11 mouse cellular contexts compared by ENCODE assay signal in the genomic region with DNA sequence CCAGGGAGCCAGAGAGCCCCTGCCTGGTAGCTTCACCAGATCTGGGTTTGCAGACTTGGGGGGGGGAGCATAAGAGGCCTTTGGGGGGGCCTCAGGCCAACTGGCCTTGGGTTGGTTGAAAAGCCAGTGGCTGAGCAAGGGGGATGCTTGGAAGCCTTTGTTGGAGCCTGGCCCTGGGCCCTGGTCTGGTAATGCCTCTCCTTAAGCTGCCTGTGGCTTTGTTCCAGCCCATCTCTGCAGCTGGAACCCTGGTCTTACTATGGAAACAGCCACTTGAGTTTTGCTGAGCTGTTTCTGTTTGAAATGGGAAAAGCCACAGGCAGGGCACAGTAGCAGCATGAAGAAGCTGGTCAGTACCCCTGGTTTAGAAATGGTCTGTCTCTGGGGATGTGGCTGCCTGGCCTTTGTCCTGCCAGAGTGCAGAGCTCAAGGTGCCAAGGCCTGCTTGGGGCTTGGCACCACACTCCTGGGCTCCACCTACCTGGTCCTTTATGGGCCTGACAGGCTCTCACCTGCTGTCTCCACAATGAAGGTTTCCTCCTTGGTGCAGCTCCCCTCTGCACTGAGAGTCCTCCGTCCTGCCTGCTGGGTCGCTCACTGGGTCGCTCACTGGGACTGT. TPM values are rescaled to one million over a fixed set of nuclear protein-coding genes. Genes with fewer than 3 reads are reported as not detected.
DNase-seq lines count a peak whose midpoint lies in the region; ATAC-seq and TF ChIP-seq lines count a peak whose summit lies in the region.
"Had no signal": no experiment of that assay in that cellular context is flagged by ENCODE, and none has a peak within 500 bp of the region (broad histone marks: within the 10 kb centered on the region; RNA-seq: fewer than 3 reads in every experiment).

No protein-coding gene starts in this region.

- no peak for TF ChIP-seq POLR2A in liver, adult 2 months (IDR thresholded peaks at IDR 0.05; ENCODE audit: extremely low read depth, insufficient read depth, low read length)

- peak overlapping the region; percentile 49; the same call in 1 of the 2 replicates for H3K9ac ChIP-seq in embryonic facial prominence, embryonic 13.5 days
- no peak overlapping the region for H3K9ac ChIP-seq in liver, adult 2 months (ENCODE audit: low read depth, low read length)
- no peak overlapping the region for H3K9ac ChIP-seq in liver, embryonic 12.5 days
- peak overlapping the region; percentile 10; the same call in 1 of the 2 replicates for H3K9ac ChIP-seq in intestine, embryonic 15.5 days
- H3K9ac ChIP-seq in stomach, embryonic 15.5 days, result no peak overlapping the region

- no peaks in the 10 kb centered on the region for H3K9me3 ChIP-seq in embryonic facial prominence, embryonic 13.5 days
- H3K9me3 ChIP-seq in embryonic facial prominence, embryonic 10.5 days, result no peaks in the 10 kb centered on the region
- no peaks in the 10 kb centered on the region for H3K9me3 ChIP-seq in liver, embryonic 12.5 days (replicated peaks)
- H3K9me3 ChIP-seq in intestine, embryonic 15.5 days, result no peaks in the 10 kb centered on the region
- H3K9me3 ChIP-seq in stomach, embryonic 15.5 days, result no peaks in the 10 kb centered on the region

- no peaks in the 10 kb centered on the region; the same call in 1 of the 2 replicates for H3K36me3 ChIP-seq in embryonic facial prominence, embryonic 13.5 days
- no peaks in the 10 kb centered on the region for H3K36me3 ChIP-seq in embryonic facial prominence, embryonic 10.5 days (replicated peaks)
- H3K36me3 ChIP-seq in liver, adult 2 months (ENCODE audit: control insufficient read depth, insufficient read depth, low read length), result no peaks in the 10 kb centered on the region
- no peaks in the 10 kb centered on the region for H3K36me3 ChIP-seq in liver, embryonic 12.5 days
- H3K36me3 ChIP-seq in intestine, embryonic 15.5 days, result no peaks in the 10 kb centered on the region
- no peaks in the 10 kb centered on the region for H3K36me3 ChIP-seq in stomach, embryonic 15.5 days

- WGBS in embryonic facial prominence, embryonic 13.5 days, result 83% methylated on average over 3 of the region's 3 CpGs
- WGBS in embryonic facial prominence, embryonic 10.5 days, result 89% methylated on average over 3 of the region's 3 CpGs
- 88% methylated on average over 3 of the region's 3 CpGs for WGBS in liver, adult 2 months
- 59% methylated on average over 3 of the region's 3 CpGs for WGBS in liver, embryonic 12.5 days (ENCODE audit: insufficient replicate concordance)
- WGBS in intestine, embryonic 15.5 days, result 80% methylated on average over 3 of the region's 3 CpGs
- WGBS in stomach, embryonic 15.5 days, result 85% methylated on average over 3 of the region's 3 CpGs

- no peak overlapping the region for H3K4me3 ChIP-seq in embryonic facial prominence, embryonic 13.5 days
- H3K4me3 ChIP-seq in embryonic facial prominence, embryonic 10.5 days, result no peak overlapping the region
- H3K4me3 ChIP-seq in liver, adult 2 months (ENCODE audit: insufficient read depth, low read depth, low read length), result no peak overlapping the region
- no peak overlapping the region for H3K4me3 ChIP-seq in liver, embryonic 12.5 days
- H3K4me3 ChIP-seq in intestine, embryonic 15.5 days (replicated peaks), result no peak overlapping the region
- H3K4me3 ChIP-seq in stomach, embryonic 15.5 days (replicated peaks), result no peak overlapping the region

- H3K4me2 ChIP-seq in embryonic facial prominence, embryonic 13.5 days, result no peak overlapping the region
- no peak overlapping the region for H3K4me2 ChIP-seq in liver, embryonic 12.5 days
- peak overlapping the region; percentile 88 for H3K4me2 ChIP-seq in intestine, embryonic 15.5 days (replicated peaks)
- peak overlapping the region; percentile 16; the same call in 1 of the 2 replicates for H3K4me2 ChIP-seq in stomach, embryonic 15.5 days
- H3K4me2 ChIP-seq: liver, embryonic 11.5 days had no signal

- peaks cover 41% of the 10 kb centered on the region for H3K4me1 ChIP-seq in embryonic facial prominence, embryonic 13.5 days
- H3K4me1 ChIP-seq in embryonic facial prominence, embryonic 10.5 days, result peaks cover 80% of the 10 kb centered on the region
- H3K4me1 ChIP-seq in liver, adult 2 months (ENCODE audit: control insufficient read depth, insufficient read depth, low read length), result peaks cover 50% of the 10 kb centered on the region
- H3K4me1 ChIP-seq in liver, embryonic 12.5 days, result peaks cover 32% of the 10 kb centered on the region
- H3K4me1 ChIP-seq in intestine, embryonic 15.5 days (replicated peaks), result peaks cover 78% of the 10 kb centered on the region
- peaks cover 55% of the 10 kb centered on the region for H3K4me1 ChIP-seq in stomach, embryonic 15.5 days

- H3K27me3 ChIP-seq in embryonic facial prominence, embryonic 13.5 days, result peaks cover 7% of the 10 kb centered on the region; the same call in 1 of the 2 replicates
- H3K27me3 ChIP-seq in embryonic facial prominence, embryonic 10.5 days (replicated peaks; ENCODE audit: low read depth, poor library complexity, severe bottlenecking), result peaks cover 35% of the 10 kb centered on the region
- H3K27me3 ChIP-seq in liver, adult 2 months (ENCODE audit: control insufficient read depth, insufficient read depth, low read length), result no peaks in the 10 kb centered on the region
- peaks cover 43% of the 10 kb centered on the region for H3K27me3 ChIP-seq in liver, embryonic 12.5 days (replicated peaks)
- no peaks in the 10 kb centered on the region for H3K27me3 ChIP-seq in intestine, embryonic 15.5 days (replicated peaks)
- no peaks in the 10 kb centered on the region for H3K27me3 ChIP-seq in stomach, embryonic 15.5 days (replicated peaks)

- peaks cover 35% of the 10 kb centered on the region for H3K79me2 ChIP-seq in liver, adult 2 months (ENCODE audit: control insufficient read depth, insufficient read depth, low read length)

- no peak for ATAC-seq in embryonic facial prominence, embryonic 13.5 days (ENCODE audit: insufficient number of reproducible peaks, insufficient read depth, low FRiP score, low TSS enrichment, low read depth)
- ATAC-seq in liver, embryonic 12.5 days, result no peak
- ATAC-seq in intestine, embryonic 15.5 days, result no peak
- no peak for ATAC-seq in stomach, embryonic 15.5 days (ENCODE audit: insufficient read depth, low FRiP score, low read depth)
- no peak for ATAC-seq in activated CD4-positive, CD25-positive, alpha-beta regulatory T cell, adult 4 months
- ATAC-seq: Patski had no signal

- no peak for DNase-seq in embryonic facial prominence, embryonic 10.5 days (ENCODE audit: low spot score)
- DNase-seq in liver, adult 2 months (ENCODE audit: extremely low read depth, low read depth, low spot score), result peak; percentile 76
- no peak for DNase-seq in embryo, embryonic 10.5 days (ENCODE audit: low spot score)
- DNase-seq: cerebellum, postnatal 36 days had no signal

- no peak for TF ChIP-seq CTCF in liver, adult 2 months (IDR thresholded peaks at IDR 0.05; ENCODE audit: low read depth, low read length)

- peak overlapping the region; percentile 51; the same call in 1 of the 2 replicates for H3K27ac ChIP-seq in embryonic facial prominence, embryonic 13.5 days
- no peak overlapping the region; the same call in 1 of the 2 replicates for H3K27ac ChIP-seq in embryonic facial prominence, embryonic 10.5 days (replicated peaks)
- peak overlapping the region; percentile 57 for H3K27ac ChIP-seq in liver, adult 2 months (replicated peaks; ENCODE audit: insufficient read depth, low read depth, low read length)
- no peak overlapping the region for H3K27ac ChIP-seq in liver, embryonic 12.5 days
- H3K27ac ChIP-seq in intestine, embryonic 15.5 days, result peak overlapping the region; percentile 68
- H3K27ac ChIP-seq in stomach, embryonic 15.5 days, result 0 out of 2 replicates have a peak overlapping the region, but pooled peaks have one; percentile 16

RNA-seq across cellular contexts. Expression of a gene that starts 3.5 kb away (rescaled TPM):
- 21.9 and 25.1 TPM in 2 replicates for polyA plus RNA-seq in embryonic facial prominence, embryonic 13.5 days (2015; fragmentation: Nextera tagmentation; extraction: Ambion mirVana)
- 16.9 and 18.9 TPM in 2 replicates for polyA plus RNA-seq in embryonic facial prominence, embryonic 10.5 days (2016; fragmentation: Nextera tagmentation; extraction: Ambion mirVana)
- total RNA-seq in liver, adult 2 months (2014; rRNA removed), result 9.1 and 12.6 TPM in 2 replicates
- 51.1 and 66.9 TPM in 2 replicates for polyA plus RNA-seq in liver, adult 2 months (2012; rRNA removed)
- polyA plus RNA-seq in liver, embryonic 12.5 days (2016; fragmentation: Nextera tagmentation; extraction: Ambion mirVana), result 5.6 and 6.1 TPM in 2 replicates
- 52.0 and 55.3 TPM in 2 replicates for polyA plus RNA-seq in intestine, embryonic 15.5 days (2015; fragmentation: Nextera tagmentation; extraction: Ambion mirVana)
- polyA plus RNA-seq in stomach, embryonic 15.5 days (2015; fragmentation: Nextera tagmentation; extraction: Ambion mirVana), result 31.8 and 36.6 TPM in 2 replicates
- polyA plus RNA-seq in activated CD4-positive, CD25-positive, alpha-beta regulatory T cell, adult 4 months (2017; shearing (Covaris generic)), result 1 to 10 TPM in 1 of 2 experiments, not detected in 1; 1.4 TPM
- polyA plus RNA-seq: Patski had no signal

Comparison
In these comparisons a context has a peak if more than half of its experiments do, and no peak if none do; other contexts are left out.
1. H3K27ac ChIP-seq: peak in embryonic facial prominence, embryonic 13.5 days (single experiment), liver, adult 2 months (single experiment), intestine, embryonic 15.5 days (single experiment) and stomach, embryonic 15.5 days (single experiment); none in embryonic facial prominence, embryonic 10.5 days (single experiment) and liver, embryonic 12.5 days (single experiment).
2. H3K4me2 ChIP-seq: peak in intestine, embryonic 15.5 days (single experiment) and stomach, embryonic 15.5 days (single experiment); none in embryonic facial prominence, embryonic 13.5 days (single experiment) and liver, embryonic 12.5 days (single experiment).
3. H3K9ac ChIP-seq: peak in embryonic facial prominence, embryonic 13.5 days (single experiment) and intestine, embryonic 15.5 days (single experiment); none in liver, adult 2 months (single experiment), liver, embryonic 12.5 days (single experiment) and stomach, embryonic 15.5 days (single experiment).